Mouse (Mus musculus) lung, postnatal 0 days (tissue): ENCODE data around the gene Rbp3. TPM values are rescaled to one million over a fixed set of nuclear protein-coding genes. Genes with fewer than 3 reads are reported as not detected.

Source experiments
- ATAC-seq: fragments of 200-750 bp; cut with Nextera tagmentation; 2 replicates; pipeline ENCODE4 v1.8.0; 2017; ENCODE audit warnings: moderate library complexity
- DNase-seq: peaks from one replicate; pipeline ENCODE4 v3.0.0-alpha.2; 2016; ENCODE audit warnings: low spot score
- H3K27ac ChIP-seq: fragments of 300-500 bp; sonication (generic); 2 replicates; pipeline ENCODE4 v1.5.1; 2014; ENCODE audit warnings: antibody characterized with exemption, mild to moderate bottlenecking, low read length, mixed read lengths
- H3K27me3 ChIP-seq: fragments of 300-500 bp; sonication (generic); replicated peaks from 2 replicates; pipeline ENCODE4 v1.6.1; 2014; ENCODE audit warnings: low read length, mixed read lengths; ENCODE audit not compliant: insufficient read depth
- H3K36me3 ChIP-seq: fragments of 300-500 bp; sonication (generic); 2 replicates; pipeline ENCODE4 v1.6.1; 2014; ENCODE audit warnings: low read length, mixed read lengths; ENCODE audit not compliant: insufficient read depth
- H3K4me1 ChIP-seq: fragments of 300-500 bp; sonication (generic); 2 replicates; pipeline ENCODE4 v1.6.1; 2014; ENCODE audit warnings: antibody characterized with exemption, low read depth, low read length, mixed read lengths; ENCODE audit not compliant: insufficient read depth
- H3K4me2 ChIP-seq: fragments of 300-500 bp; sonication (generic); replicated peaks from 2 replicates; pipeline ENCODE4 v1.6.1; 2014; ENCODE audit warnings: low read depth, mild to moderate bottlenecking, low read length, moderate library complexity, mixed read lengths
- H3K4me3 ChIP-seq: fragments of 300-500 bp; sonication (generic); 2 replicates; pipeline ENCODE4 v1.5.1; 2014; ENCODE audit warnings: low read depth, low read length
- H3K9ac ChIP-seq: fragments of 300-500 bp; sonication (generic); replicated peaks from 2 replicates; pipeline ENCODE4 v1.6.1; 2014; ENCODE audit warnings: low read depth, mild to moderate bottlenecking
- H3K9me3 ChIP-seq: fragments of 300-500 bp; sonication (generic); 2 replicates; pipeline ENCODE4 v1.6.1; 2016; ENCODE audit warnings: low read length, mixed read lengths
- CTCF ChIP-seq: IDR thresholded peaks from 2 replicates; pipeline ENCODE4 v1.5.1; 2016; ENCODE audit warnings: antibody characterized with exemption, mild to moderate bottlenecking
- EP300 ChIP-seq: IDR thresholded peaks from 2 replicates; pipeline ENCODE4 v1.6.1; 2016; ENCODE audit warnings: antibody characterized with exemption, mild to moderate bottlenecking, control low read depth
- WGBS: fragments of 180-500 bp; shearing (Covaris S2); extraction: QIAGEN DNeasy Blood & Tissue Kit; methylation state at CpG from one replicate; pipeline ENCODE4 v1.1.7; 2014; 5-methylcytosine and 5-hydroxymethylcytosine counted together
- polyA plus RNA-seq: library from polyadenylated mRNA; unstranded; fragments of >200 nt; fragmentation: Nextera tagmentation; extraction: Ambion mirVana; gene quantifications from 2 replicates; pipeline ENCODE4 v1.2.1, GENCODE M21; 2015

Rbp3 gene
- polyA plus RNA-seq, 1 experiment from 2014 or later = not detected

GRCm38 (mm10) chr14:33991971-33992370 is 38.2 kb downstream of the Rbp3 start:
- H3K4me3 ChIP-seq = no peak overlapping the region
- ATAC-seq (no peak), DNase-seq (no peak)
- H3K4me2 ChIP-seq = no peak overlapping the region
- H3K9me3 ChIP-seq = no peaks in the 10 kb centered on the region
- WGBS = 70% methylated on average over 4 of the region's 4 CpGs
- no peaks in the 10 kb centered on the region for H3K27me3 ChIP-seq
- no peaks in the 10 kb centered on the region for H3K4me1 ChIP-seq
- no peak overlapping the region for H3K27ac ChIP-seq
- H3K36me3 ChIP-seq = no peaks in the 10 kb centered on the region
- no peak for TF ChIP-seq EP300
- no peak for TF ChIP-seq CTCF
- H3K9ac ChIP-seq = no peak overlapping the region

- Histone ChIP-seq H3K4me3 (no peak overlapping the region), H3K9ac (no peak overlapping the region), H3K27me3 (no peaks in the 10 kb centered on the region), H3K4me2 (no peak overlapping the region), H3K9me3 (no peaks in the 10 kb centered on the region), H3K27ac (no peak overlapping the region), H3K4me1 (no peaks in the 10 kb centered on the region), H3K36me3 (no peaks in the 10 kb centered on the region)
- no peak for ATAC-seq
- 88% methylated on average over 9 of the region's 9 CpGs for WGBS
- TF ChIP-seq EP300 = no peak
- no peak for TF ChIP-seq CTCF
- DNase-seq = no peak
Measured at GRCm38 (mm10) chr14:33993051-33993450, 39.2 kb downstream of the Rbp3 start.

GRCm38 (mm10) chr14:33993521-33994289 is 39.9 kb downstream of the Rbp3 start:
- Histone ChIP-seq H3K27me3 (no peaks in the 10 kb centered on the region), H3K4me3 (no peak overlapping the region), H3K9ac (no peak overlapping the region), H3K27ac (no peak overlapping the region), H3K4me1 (no peaks in the 10 kb centered on the region), H3K9me3 (no peaks in the 10 kb centered on the region), H3K4me2 (no peak overlapping the region), H3K36me3 (no peaks in the 10 kb centered on the region)
- TF ChIP-seq CTCF = no peak
- no peak for TF ChIP-seq EP300
- 82% methylated on average over 6 of the region's 6 CpGs for WGBS
- DNase-seq = peak; percentile 11
- ATAC-seq = peak; percentile 82

- Histone ChIP-seq H3K9ac (no peak overlapping the region), H3K9me3 (no peaks in the 10 kb centered on the region), H3K4me3 (no peak overlapping the region), H3K27me3 (no peaks in the 10 kb centered on the region), H3K27ac (no peak overlapping the region), H3K4me2 (no peak overlapping the region), H3K36me3 (no peaks in the 10 kb centered on the region), H3K4me1 (no peaks in the 10 kb centered on the region)
- ATAC-seq (no peak), DNase-seq (no peak)
- 46% methylated on average over 6 of the region's 6 CpGs for WGBS
- TF ChIP-seq CTCF (peak; percentile 27; the same call in 1 of the 2 replicates), EP300 (no peak)
Measured at GRCm38 (mm10) chr14:33997427-33997826, 43.6 kb downstream of the Rbp3 start.

GRCm38 (mm10) chr14:34000076-34000475 is 46.3 kb downstream of the Rbp3 start:
- H3K9ac ChIP-seq = no peak overlapping the region
- DNase-seq (no peak), ATAC-seq (no peak)
- no peak overlapping the region for H3K4me3 ChIP-seq
- no peak overlapping the region for H3K4me2 ChIP-seq
- no peak for TF ChIP-seq EP300
- TF ChIP-seq CTCF = no peak
- H3K9me3 ChIP-seq = no peaks in the 10 kb centered on the region
- H3K27me3 ChIP-seq = no peaks in the 10 kb centered on the region
- no peaks in the 10 kb centered on the region for H3K36me3 ChIP-seq
- no peak overlapping the region for H3K27ac ChIP-seq
- no peaks in the 10 kb centered on the region for H3K4me1 ChIP-seq

- H3K4me2 ChIP-seq = no peak overlapping the region
- no peaks in the 10 kb centered on the region for H3K9me3 ChIP-seq
- H3K27me3 ChIP-seq = no peaks in the 10 kb centered on the region
- DNase-seq = no peak
- no peak for ATAC-seq
- H3K9ac ChIP-seq = no peak overlapping the region
- H3K4me3 ChIP-seq = no peak overlapping the region
- no peaks in the 10 kb centered on the region for H3K4me1 ChIP-seq
- H3K36me3 ChIP-seq = no peaks in the 10 kb centered on the region
- H3K27ac ChIP-seq = no peak overlapping the region
- TF ChIP-seq CTCF (no peak), EP300 (no peak)
Measured at GRCm38 (mm10) chr14:34001445-34001844, 47.6 kb downstream of the Rbp3 start.

- Histone ChIP-seq H3K9ac (no peak overlapping the region), H3K4me3 (no peak overlapping the region), H3K27ac (no peak overlapping the region), H3K4me2 (no peak overlapping the region), H3K36me3 (no peaks in the 10 kb centered on the region), H3K9me3 (no peaks in the 10 kb centered on the region), H3K27me3 (no peaks in the 10 kb centered on the region), H3K4me1 (no peaks in the 10 kb centered on the region)
- 75% methylated on average over 5 of the region's 5 CpGs for WGBS
- TF ChIP-seq CTCF (no peak), EP300 (no peak)
- no peak for DNase-seq
- ATAC-seq = no peak
Measured at GRCm38 (mm10) chr14:34002358-34002757, 48.6 kb downstream of the Rbp3 start.

Other genes starting within 250 kb of the Rbp3 start
- gene Gdf10, start 30.4 kb upstream of the Rbp3 start, polyA plus RNA-seq = 1.3 and 1.5 TPM in 2 replicates
- 0.07 TPM in 1 of 2 replicates, not detected in the other for gene Gdf2, start 13.0 kb upstream of the Rbp3 start, polyA plus RNA-seq
- gene Zfp488, start 24.8 kb downstream of the Rbp3 start, polyA plus RNA-seq = not detected in 2 replicates
- gene Gm30083, start 61.2 kb downstream of the Rbp3 start, polyA plus RNA-seq = not detected in 2 replicates
- gene Gm5460, start 62.8 kb downstream of the Rbp3 start, polyA plus RNA-seq = not detected in 2 replicates
- not detected in 2 replicates for gene Antxrl, start 98.7 kb downstream of the Rbp3 start, polyA plus RNA-seq
- gene Anxa8, start 132.0 kb downstream of the Rbp3 start, polyA plus RNA-seq = 23.6 and 25.9 TPM in 2 replicates
- 0.37 TPM in 1 of 2 replicates, not detected in the other for gene A630023A22Rik, start 148.8 kb downstream of the Rbp3 start, polyA plus RNA-seq
- gene Npy4r, start 198.5 kb downstream of the Rbp3 start, polyA plus RNA-seq = not detected in 2 replicates
- 0.06 and 0.08 TPM in 2 replicates for gene Gprin2, start 247.7 kb downstream of the Rbp3 start, polyA plus RNA-seq